Mouse (Mus musculus) layer of hippocampus, adult 8-10 months (tissue): Measurements from ENCODE around the gene Fetub. TPM values are rescaled to one million over a fixed set of nuclear protein-coding genes. Genes with fewer than 3 reads are reported as not detected.

ENCODE experiments used
- DNase-seq, 2 experiments: peaks; one replicate each; pipeline ENCODE4 v3.0.0; 2022; ENCODE audit warnings: low spot score in 2 of 2
- total RNA-seq, 4 experiments: library from RNA; stranded (reverse); gene quantifications; 2 replicates each; pipeline ENCODE4 v1.2.4; 2022

Fetub gene
- total RNA-seq, result under 1 TPM in 3 of 4 experiments, not detected in 1; 0.39 to 0.70 (median 0.41) TPM

DNA sequence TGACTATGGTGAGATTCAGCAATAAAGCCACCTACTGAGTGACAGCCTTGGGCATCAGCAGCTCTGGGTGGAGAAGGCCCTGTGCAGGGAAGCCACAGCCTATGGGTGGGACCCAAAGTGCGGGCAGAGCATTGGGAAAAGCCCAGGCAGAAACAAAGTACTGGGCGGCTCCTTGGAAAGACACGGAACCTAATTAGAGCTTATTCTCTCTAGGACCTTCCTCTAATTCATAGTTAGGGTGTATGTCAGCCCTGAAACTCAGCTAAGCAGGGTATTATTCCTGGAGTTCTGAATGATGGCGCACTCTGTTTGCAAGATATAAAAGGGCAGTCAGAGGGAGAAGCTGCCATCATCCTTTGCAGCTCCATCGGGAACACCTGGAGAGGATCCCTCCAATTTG is at the start of gene Fetub:
Fetub (plus strand) TSS at position 301 of the 400 bp plus-strand sequence.
- no peak for DNase-seq

GRCm38 (mm10) chr16:22872397-22872796 is 45.7 kb upstream of the Fetub start:
- DNase-seq, result no peak

- peak in 1 of 2 experiments; percentile 16 for DNase-seq
Observed at GRCm38 (mm10) chr16:22873369-22873768, 44.8 kb upstream of the Fetub start.

DNA sequence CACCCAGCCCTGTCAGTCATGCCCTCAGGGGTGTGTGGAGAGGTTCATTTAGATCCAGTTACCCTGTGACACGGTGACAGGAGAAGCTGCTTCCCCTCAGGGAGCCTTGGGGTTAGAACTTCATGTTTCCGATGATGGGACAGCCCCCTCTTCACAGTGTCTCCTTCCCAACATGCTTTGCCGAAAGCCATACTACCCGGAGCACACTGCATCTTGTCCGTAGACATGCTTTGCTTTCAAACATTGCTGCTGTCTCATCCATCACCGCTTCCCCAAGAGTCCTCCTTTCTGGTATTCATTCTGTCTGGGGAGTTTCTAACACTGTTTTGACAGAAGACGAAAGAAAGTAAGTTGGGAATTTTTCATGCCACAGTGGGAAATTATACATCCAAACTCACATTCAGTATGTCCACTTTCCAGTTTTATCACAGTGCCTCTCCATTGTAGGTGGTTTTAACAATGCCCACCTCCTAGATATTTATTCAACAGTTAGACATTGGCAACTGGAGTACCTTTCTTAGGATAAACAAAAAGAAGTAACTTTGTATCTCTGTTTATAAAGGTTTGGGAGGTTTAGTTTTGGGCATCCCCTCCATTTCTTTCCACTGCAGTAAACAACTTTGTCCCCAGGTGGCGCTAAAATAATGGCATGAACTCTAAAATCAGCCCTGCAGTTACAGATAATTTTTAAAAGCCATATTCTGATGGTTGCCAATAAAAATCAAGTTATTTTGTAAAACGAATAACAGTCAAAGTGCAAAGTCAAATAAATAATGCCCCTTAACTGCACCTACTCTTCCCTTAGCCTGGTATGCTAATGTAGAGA is 41.7 kb upstream of the Fetub start:
- peak in 1 of 2 experiments; percentile 32 for DNase-seq

GRCm38 (mm10) chr16:22877660-22878390 is 40.3 kb upstream of the Fetub start:
- peak in 1 of 2 experiments; percentile 11 for DNase-seq

GRCm38 (mm10) chr16:22878716-22879115 is 39.4 kb upstream of the Fetub start:
- no peak for DNase-seq

DNA sequence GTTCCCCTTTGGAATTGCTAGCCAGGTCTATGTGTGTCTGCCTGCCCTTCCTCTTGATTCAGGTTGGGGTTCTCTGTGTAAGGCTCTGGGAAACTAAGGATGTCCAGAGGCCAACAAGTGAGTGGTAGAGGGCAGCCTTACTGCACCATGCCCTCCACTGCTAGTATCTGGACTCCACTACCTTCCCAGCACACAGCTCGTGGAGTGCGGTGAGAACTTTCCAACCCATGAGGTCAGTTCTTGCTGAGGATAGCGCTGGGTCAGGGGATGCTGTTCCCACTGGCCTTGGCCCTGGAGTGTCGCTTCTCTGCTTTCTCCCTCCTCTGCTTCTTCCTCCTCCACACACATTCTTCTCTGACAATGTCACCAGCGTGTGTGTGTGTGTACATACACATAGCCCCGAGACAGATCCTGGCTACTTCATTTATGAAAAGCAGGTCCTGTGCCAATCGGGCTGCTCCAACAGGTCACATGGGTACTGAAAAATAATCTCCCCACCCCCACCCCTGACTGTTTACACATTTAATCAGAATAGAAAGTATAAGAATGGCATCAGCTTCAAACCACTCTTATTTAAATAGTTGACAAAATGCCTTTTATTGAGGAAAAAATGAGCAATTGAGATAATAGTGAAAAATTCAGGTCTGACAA is 38.1 kb upstream of the Fetub start:
- no peak for DNase-seq

DNA sequence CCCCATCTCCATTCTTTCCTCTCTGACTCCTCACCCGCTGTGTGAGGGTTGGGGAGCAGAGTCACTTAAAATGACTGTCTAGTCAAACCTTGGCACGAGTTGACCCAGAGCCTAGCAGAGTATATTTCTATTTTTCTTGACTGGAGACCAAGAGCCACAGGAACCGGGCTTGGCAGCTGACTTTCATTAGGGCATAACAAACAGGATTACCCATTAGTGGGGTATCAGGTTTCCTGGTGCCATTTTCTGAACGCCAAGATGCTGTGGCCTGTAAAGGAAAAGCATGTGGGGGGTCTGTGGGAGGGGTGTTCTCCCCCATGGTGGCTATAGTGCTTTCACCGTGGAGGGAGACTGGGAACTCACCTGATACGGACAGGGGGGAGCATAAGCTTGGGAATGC is 37.2 kb upstream of the Fetub start:
- no peak for DNase-seq

DNA sequence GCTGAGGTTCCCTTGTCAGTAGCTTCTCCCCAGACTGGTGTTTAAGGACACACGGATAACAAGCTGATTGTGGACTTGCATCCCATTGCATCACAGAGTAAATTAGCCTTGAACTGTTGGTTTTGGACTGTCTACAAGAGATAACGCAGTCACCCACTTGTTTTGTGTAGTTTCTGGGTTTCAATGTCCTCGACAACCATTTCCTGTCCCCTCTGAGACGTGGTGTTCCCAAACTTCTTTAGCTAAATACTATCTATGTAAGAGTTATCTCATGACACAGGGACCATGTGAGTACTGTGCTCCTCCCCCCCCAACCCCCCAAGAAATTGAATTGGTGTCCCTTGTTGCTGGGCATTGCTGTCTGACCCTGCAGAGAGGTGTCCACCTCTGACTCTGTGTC is 36.6 kb upstream of the Fetub start:
- DNase-seq, result no peak

DNA sequence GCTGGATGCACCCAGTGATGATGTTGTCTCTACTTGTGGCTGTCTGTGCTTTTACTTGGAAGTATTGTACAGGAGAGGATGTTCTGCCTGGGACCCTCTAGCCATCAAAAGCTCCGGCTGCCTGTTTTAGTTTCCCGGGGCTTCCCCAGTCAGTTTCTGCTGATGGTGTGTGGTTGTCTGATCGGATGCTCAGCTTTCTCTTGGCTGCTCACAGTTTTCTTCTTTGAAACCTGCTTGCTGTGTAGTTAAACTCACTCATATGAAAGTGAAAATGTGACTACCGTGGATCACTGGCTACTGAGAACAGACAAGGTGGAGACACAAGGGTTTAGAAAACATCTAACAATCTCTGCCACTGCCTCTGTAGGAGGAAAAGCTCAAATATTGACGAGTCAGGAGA is 34.7 kb upstream of the Fetub start:
- DNase-seq, result no peak

GRCm38 (mm10) chr16:22885356-22885755 is 32.8 kb upstream of the Fetub start:
- no peak for DNase-seq

GRCm38 (mm10) chr16:22886726-22887125 is 31.4 kb upstream of the Fetub start:
- no peak for DNase-seq

- no peak for DNase-seq
Observed at GRCm38 (mm10) chr16:22888835-22889234, 29.3 kb upstream of the Fetub start.

DNA sequence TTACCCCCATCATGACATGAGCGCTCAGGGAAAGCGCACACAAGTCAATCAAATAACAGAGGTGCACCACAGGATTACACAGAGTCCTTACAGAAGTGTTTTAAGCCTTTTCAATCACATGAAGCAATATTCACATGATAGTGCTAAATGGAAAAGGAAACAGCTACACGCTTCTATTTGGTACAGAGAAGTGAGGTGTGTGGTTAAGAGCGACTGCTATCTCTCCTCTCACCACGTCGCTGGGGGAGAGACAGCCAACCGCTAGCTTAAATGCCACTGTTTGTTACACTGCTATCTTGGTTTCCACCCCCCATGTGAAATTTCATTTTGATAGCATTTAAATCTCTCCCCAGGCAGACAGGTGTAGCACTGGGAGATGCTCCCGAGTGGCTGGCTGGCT is 28.4 kb upstream of the Fetub start:
- DNase-seq, result no peak

DNA sequence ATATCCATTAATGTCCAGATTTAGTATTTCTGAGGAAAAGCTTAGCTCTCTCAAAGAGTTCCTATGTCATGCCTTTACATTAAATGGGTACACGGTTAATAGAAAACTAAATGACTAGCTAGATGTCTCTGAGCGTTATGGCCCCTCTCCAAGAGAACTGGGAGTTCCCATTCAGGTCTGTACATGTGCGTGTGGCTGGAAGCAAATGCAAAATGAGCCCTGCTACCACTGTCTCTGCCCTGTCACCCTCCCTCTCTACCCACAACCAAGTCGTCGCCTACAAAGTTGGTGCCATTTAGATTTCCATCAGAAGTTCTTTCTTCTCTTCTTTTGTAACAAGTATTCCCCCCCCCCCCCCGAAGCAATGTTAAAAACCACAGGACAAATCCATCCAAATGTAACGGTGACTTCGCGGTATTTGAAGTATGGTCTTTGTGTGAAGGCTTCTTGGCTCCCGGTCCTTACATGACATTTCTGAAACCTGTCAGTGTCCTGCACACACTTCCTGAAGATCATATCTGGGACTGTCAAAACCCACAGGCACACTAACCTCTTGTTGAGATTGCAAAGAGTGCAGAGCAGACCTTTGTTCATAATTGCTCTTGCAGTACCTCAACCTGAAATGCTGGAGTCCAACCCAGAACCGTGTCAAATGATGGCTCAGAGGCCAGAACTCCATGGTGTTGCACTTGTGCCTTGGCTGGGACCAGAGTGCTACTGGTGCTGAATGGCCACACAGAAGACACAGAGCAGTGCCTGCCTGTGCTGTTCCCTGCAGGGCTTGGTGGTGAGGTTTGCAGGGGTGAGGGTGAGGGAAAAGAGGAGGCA is 27.2 kb upstream of the Fetub start, which contains the start of gene Ahsg:
Ahsg (plus strand) TSS at position 595 of the 828 bp plus-strand sequence.
- DNase-seq, result no peak

GRCm38 (mm10) chr16:22891733-22892154 is 26.4 kb upstream of the Fetub start:
- DNase-seq, result no peak

DNA sequence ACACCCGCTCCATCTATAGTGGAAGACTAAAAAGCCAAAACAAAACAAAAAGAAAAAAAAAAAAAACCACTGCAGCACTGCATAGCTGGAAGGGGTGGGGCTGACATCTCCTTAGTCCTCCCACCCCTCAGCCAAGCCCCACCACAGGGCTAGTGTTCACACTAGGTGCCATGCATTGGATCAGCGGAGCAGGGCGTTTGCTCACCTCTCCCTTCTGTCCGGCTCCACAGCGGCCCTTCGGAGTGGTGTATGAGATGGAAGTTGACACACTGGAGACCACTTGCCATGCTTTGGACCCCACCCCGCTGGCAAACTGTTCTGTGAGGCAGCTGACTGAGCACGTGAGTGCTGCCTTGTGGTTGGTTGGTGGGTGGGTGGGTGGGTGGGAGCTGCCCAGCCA is 24.0 kb upstream of the Fetub start:
- no peak for DNase-seq

GRCm38 (mm10) chr16:22896618-22897017 is 21.5 kb upstream of the Fetub start:
- DNase-seq, result no peak

GRCm38 (mm10) chr16:22899346-22899745 is 18.8 kb upstream of the Fetub start:
- no peak for DNase-seq

DNA sequence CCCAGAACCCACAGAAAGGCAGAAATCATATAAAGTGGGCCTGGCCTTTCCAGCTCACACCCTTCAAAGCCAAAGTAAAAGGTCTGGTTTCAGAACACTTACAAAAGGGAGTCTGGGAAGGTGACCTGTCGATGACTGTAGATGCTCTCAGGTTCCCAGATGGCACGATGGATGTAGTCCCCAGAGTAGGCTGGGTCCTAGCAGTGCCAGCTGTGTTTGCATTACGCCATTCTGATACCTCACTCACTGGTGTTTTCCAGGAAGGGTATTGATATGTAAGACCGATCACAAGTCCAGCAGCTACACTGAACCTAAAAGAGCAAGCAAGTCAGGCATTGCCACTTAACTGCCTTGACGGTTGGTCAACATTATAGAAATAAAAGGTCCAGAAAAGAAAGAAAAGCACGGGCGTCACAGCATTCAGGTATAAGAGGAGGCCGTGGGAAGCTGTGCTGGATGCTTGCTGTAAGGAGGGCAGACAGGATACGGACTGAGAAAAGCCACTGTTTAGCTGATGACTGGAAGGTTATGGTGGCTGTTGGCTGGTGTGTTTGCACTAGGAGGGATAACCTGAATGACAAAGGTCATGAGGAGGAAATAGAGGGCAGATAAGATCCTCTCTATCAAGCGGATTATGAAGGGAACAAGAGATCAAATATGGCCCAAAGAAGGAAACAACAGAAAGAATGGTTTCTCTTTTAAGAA is 18.1 kb upstream of the Fetub start:
- DNase-seq, result no peak
